In genomic region chr9:120304300-120305137, GRCm38 (mm10) we compare ENCODE assay signal across 8 mouse cellular contexts. TPM values are rescaled to one million over a fixed set of nuclear protein-coding genes. Genes with fewer than 3 reads are reported as not detected.
DNase-seq lines count a peak whose midpoint lies in the region; ATAC-seq and TF ChIP-seq lines count a peak whose summit lies in the region.

No protein-coding gene starts in this region.

- peaks cover 50% of the 10 kb centered on the region for H3K27me3 ChIP-seq in lung, embryonic 14.5 days (ENCODE audit: insufficient read depth, low read length)
- H3K27me3 ChIP-seq in heart, embryonic 12.5 days (replicated peaks): peaks cover 77% of the 10 kb centered on the region
- no peaks in the 10 kb centered on the region; the same call in 1 of the 2 replicates for H3K27me3 ChIP-seq in midbrain, postnatal 0 days (ENCODE audit: insufficient read depth, low read length)

- peak overlapping the region; percentile 89 for H3K4me2 ChIP-seq in lung, embryonic 14.5 days
- H3K4me2 ChIP-seq in heart, embryonic 12.5 days: peak overlapping the region; percentile 95
- peak overlapping the region; percentile 92 for H3K4me2 ChIP-seq in midbrain, postnatal 0 days (ENCODE audit: low read depth, low read length, poor library complexity, severe bottlenecking)

- H3K4me3 ChIP-seq in lung, embryonic 14.5 days (ENCODE audit: low read depth, low read length): peak overlapping the region; percentile 49
- H3K4me3 ChIP-seq in heart, embryonic 12.5 days: peak overlapping the region; percentile 72
- H3K4me3 ChIP-seq in midbrain, postnatal 0 days (ENCODE audit: low read depth, low read length): peak overlapping the region; percentile 78

- TF ChIP-seq CTCF in lung, embryonic 14.5 days (IDR thresholded peaks at IDR 0.05; ENCODE audit: low read depth): no peak
- no peak for TF ChIP-seq CTCF in midbrain, postnatal 0 days (IDR thresholded peaks at IDR 0.05)

- no peaks in the 10 kb centered on the region for H3K4me1 ChIP-seq in lung, embryonic 14.5 days (ENCODE audit: insufficient read depth)
- H3K4me1 ChIP-seq in heart, embryonic 12.5 days (replicated peaks): peaks cover 13% of the 10 kb centered on the region
- H3K4me1 ChIP-seq in midbrain, postnatal 0 days (ENCODE audit: insufficient read depth, low read length): no peaks in the 10 kb centered on the region

- DNase-seq in lung, embryonic 14.5 days: peak; percentile 7
- no peak for DNase-seq in lung, postnatal 36 days
- peak; percentile 40 to 48 for DNase-seq in layer of hippocampus, postnatal 25 days (ENCODE audit: extremely low spot score in 1 of 2, low spot score in 1 of 2)
- DNase-seq in midbrain, postnatal 0 days (ENCODE audit: low spot score): peak; percentile 10
- DNase-seq in spleen, postnatal 14 days (ENCODE audit: low spot score in 2 of 2): no peak
- no peak for DNase-seq in T-cell, adult 2 months (ENCODE audit: low spot score)

- no peaks in the 10 kb centered on the region for H3K36me3 ChIP-seq in lung, embryonic 14.5 days (ENCODE audit: insufficient read depth)
- no peaks in the 10 kb centered on the region for H3K36me3 ChIP-seq in heart, embryonic 12.5 days
- H3K36me3 ChIP-seq in midbrain, postnatal 0 days (ENCODE audit: insufficient read depth, low read length): no peaks in the 10 kb centered on the region

- ATAC-seq in lung, embryonic 14.5 days (ENCODE audit: insufficient read depth): no peak
- 0 out of 2 replicates have a peak, but pooled peaks have one; percentile 18 for ATAC-seq in common myeloid progenitor, adult 5-6 weeks (replicated peaks; ENCODE audit: low read depth, poor library complexity, severe bottlenecking)
- peak; percentile 61; the same call in 1 of the 2 replicates for ATAC-seq in heart, embryonic 12.5 days (ENCODE audit: insufficient number of reproducible peaks, low FRiP score)
- ATAC-seq in midbrain, postnatal 0 days (ENCODE audit: low FRiP score): peak; percentile 24

- H3K9me3 ChIP-seq in lung, embryonic 14.5 days (ENCODE audit: low read depth, low read length): 0 out of 2 replicates have a peak, but pooled peaks cover 3% of the 10 kb centered on the region
- H3K9me3 ChIP-seq in heart, embryonic 12.5 days (replicated peaks): peaks cover 10% of the 10 kb centered on the region
- H3K9me3 ChIP-seq in midbrain, postnatal 0 days (ENCODE audit: low read length): no peaks in the 10 kb centered on the region

- peak overlapping the region; percentile 23; the same call in 1 of the 2 replicates for H3K9ac ChIP-seq in lung, embryonic 14.5 days
- H3K9ac ChIP-seq in heart, embryonic 12.5 days: peak overlapping the region; percentile 59
- peak overlapping the region; percentile 81 for H3K9ac ChIP-seq in midbrain, postnatal 0 days (replicated peaks; ENCODE audit: low read length, poor library complexity, severe bottlenecking)

- WGBS in lung, embryonic 14.5 days: 2% methylated on average over 54 of the region's 54 CpGs
- WGBS in heart, embryonic 12.5 days: 5% methylated on average over 54 of the region's 54 CpGs
- WGBS in midbrain, postnatal 0 days: 3% methylated on average over 51 of the region's 54 CpGs

- H3K27ac ChIP-seq in lung, embryonic 14.5 days (ENCODE audit: low read depth): no peak overlapping the region
- H3K27ac ChIP-seq in heart, embryonic 12.5 days (ENCODE audit: poor library complexity, severe bottlenecking): no peak overlapping the region
- peak overlapping the region; percentile 47; the same call in 1 of the 2 replicates for H3K27ac ChIP-seq in midbrain, postnatal 0 days (ENCODE audit: low read depth, low read length)

RNA-seq across cellular contexts. Expression of gene Myrip, which starts 3.2 kb away (rescaled TPM):
- polyA plus RNA-seq in lung, embryonic 14.5 days (2014; fragmentation: Nextera tagmentation; extraction: Ambion mirVana): 0.09 and 0.18 TPM in 2 replicates
- total RNA-seq in common myeloid progenitor, adult 5-6 weeks (2017): not detected in 2 replicates
- polyA plus RNA-seq in heart, embryonic 12.5 days (2016; fragmentation: Nextera tagmentation; extraction: Ambion mirVana): 0.95 and 1.1 TPM in 2 replicates
- total RNA-seq in layer of hippocampus, postnatal 25 days (2021): 10 to 100 TPM; 49.6 to 52.7 TPM
- total RNA-seq in midbrain, postnatal 0 days (2014; rRNA removed): 19.6 and 25.6 TPM in 2 replicates
- 6.8 and 7.0 TPM in 2 replicates for polyA plus RNA-seq in midbrain, postnatal 0 days (2015; fragmentation: Nextera tagmentation; extraction: Ambion mirVana)

Comparison
In these comparisons a context has a peak if more than half of its experiments do, and no peak if none do; other contexts are left out.
1. DNase-seq: peak in lung, embryonic 14.5 days (single experiment), layer of hippocampus, postnatal 25 days (2 of 2) and midbrain, postnatal 0 days (single experiment); none in lung, postnatal 36 days (single experiment), spleen, postnatal 14 days (0 of 2) and T-cell, adult 2 months (single experiment).
2. H3K9ac ChIP-seq: peak in every context shown above with its lines; median percentile 81 in midbrain, postnatal 0 days; 59 in heart, embryonic 12.5 days; 23 in lung, embryonic 14.5 days.
3. RNA of gene Myrip, which starts 3.2 kb away (total RNA-seq): 49.6 to 52.7 TPM in layer of hippocampus, postnatal 25 days and 19.6 to 25.6 TPM in midbrain, postnatal 0 days; not detected in common myeloid progenitor, adult 5-6 weeks; every median in the first group is over 10 times any median in the second.
4. Peak in every context shown above with its lines, with median percentiles within 50 percentile points of each other: H3K4me2 ChIP-seq and H3K4me3 ChIP-seq.